Mouse (Mus musculus): ENCODE measurements around the gene Ehbp1l1. TPM values are rescaled to one million over a fixed set of nuclear protein-coding genes. Genes with fewer than 3 reads are reported as not detected.

Ehbp1l1 gene
- total RNA-seq, 2 experiments from 2014 or later: 13.9 to 17.2 TPM

DNA sequence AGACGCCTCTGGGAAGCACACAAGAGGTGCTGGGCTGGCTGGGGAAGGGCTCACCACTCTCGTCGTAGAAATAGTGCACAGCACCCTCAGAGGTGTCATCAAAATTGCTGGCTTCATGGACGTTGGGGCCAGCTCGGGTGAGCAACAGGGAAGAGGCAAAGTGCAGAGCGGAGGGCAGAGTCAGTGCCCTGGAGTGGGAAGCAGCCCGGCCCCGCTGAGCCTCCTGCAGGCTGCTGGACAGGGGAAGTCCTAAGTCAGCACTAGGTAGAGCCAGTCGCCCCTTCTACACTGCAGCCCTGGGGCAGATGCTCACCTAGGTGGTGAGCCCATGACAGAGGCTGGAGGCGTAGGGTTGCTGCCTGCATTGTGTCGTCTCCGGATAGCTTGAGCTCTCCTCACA, 41.9 kb downstream of the Ehbp1l1 start:
- no peak for DNase-seq (ENCODE audit: low spot score in 2 of 2)

DNA sequence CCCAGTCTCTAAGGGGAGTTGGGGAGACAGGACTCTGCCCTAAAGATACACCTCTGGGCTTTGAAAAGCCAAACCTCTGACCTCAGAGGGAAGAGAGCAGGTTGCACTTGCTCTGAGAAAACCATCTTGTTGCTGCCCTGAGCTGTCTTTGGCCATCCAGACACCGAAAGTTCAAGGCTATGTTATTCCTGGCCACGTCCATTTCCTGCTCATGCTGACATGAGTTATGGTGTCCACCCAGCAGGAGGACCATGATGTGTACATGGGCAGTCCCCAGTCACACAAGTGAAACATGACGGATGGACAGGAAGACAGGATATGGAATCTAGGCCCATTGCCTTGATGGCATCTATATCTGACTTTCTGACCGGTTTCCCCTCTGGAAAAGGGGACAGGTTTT, 45.7 kb downstream of the Ehbp1l1 start:
- no peak for DNase-seq (ENCODE audit: low spot score in 2 of 2)

DNA sequence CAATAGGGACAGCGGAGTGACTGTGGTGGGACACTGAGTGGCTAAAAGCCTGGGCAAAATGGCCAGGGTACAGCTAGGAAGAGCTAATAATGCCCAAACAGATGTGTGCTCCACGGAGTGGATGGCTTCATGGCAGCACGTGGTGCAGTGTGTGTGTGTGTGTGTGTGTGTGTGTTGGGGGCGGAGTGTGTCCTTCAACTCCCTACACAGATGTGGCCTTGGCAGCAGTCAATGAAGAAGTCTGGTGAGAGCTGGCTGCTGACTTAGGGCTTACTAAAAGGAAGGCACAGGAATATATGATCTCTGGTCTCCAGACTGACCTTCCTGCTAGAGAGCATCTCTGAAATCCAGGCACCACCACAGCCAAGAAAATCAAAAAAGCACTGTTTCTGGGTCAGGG, 57.7 kb downstream of the Ehbp1l1 start:
- no peak for DNase-seq (ENCODE audit: low spot score in 2 of 2)

- DNase-seq (ENCODE audit: low spot score in 2 of 2): no peak
Observed at GRCm38 (mm10) chr19:5666386-5666785, 59.7 kb downstream of the Ehbp1l1 start.

GRCm38 (mm10) chr19:5665465-5665864, 60.7 kb downstream of the Ehbp1l1 start:
- no peak for DNase-seq (ENCODE audit: low spot score in 2 of 2)

DNA sequence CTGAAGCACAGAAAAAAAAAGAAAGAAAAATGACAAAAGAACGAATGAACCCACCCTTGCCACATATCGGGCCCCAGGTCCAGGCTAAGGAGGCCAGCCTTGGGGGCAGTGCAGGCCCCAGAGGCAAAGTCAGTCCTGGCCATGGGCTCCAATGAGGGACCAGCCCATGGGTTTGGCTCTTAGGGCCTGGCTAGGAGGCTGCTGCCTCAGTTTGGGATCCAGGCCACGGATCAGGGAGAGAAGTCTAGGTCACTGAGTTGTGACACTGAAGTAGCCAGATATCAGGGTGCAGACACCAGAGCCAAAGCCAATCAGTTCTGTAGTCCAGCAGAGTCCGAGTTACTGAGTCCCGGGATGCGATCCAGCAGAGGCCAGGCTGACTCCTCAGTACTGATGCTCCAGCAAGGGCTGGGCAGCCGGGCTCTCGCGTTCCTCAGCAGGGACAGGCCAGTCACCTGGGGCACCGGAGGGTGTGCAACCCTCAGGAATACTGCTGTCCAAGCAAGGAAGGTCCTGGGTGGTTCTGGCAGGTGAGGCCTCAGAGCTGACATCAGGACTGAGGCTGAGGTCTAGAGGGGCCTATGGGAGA, 61.4 kb downstream of the Ehbp1l1 start:
- DNase-seq (ENCODE audit: low spot score in 2 of 2): no peak

GRCm38 (mm10) chr19:5662981-5663913, 62.9 kb downstream of the Ehbp1l1 start, which contains the start of gene Sipa1:
Gene Sipa1 (minus strand): TSS chr19:5663707.
- peak; percentile 58 to 65 for DNase-seq (ENCODE audit: low spot score in 2 of 2)

DNA sequence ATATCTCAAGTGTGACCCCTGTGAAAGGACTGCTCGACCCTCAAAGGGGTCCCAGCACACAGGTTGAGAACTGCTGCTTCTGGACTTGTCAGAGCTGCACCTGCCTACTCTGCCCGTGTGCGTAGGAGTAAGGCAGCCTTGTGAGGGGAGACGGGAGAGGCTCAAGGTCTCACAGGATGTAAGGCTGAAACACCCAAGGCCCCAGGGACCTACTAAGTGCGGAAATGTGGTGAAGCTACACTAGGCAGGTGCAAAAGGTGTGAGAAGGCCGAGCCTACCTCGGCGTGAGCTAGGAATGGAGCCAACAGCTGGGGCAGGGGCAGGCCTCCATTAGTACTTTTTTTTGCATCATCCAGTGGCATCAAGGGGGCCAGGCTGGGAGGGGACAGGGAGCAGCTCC, 63.8 kb downstream of the Ehbp1l1 start:
- no peak for DNase-seq (ENCODE audit: low spot score in 2 of 2)

GRCm38 (mm10) chr19:5660942-5661751, 65.0 kb downstream of the Ehbp1l1 start:
- no peak for DNase-seq (ENCODE audit: low spot score in 2 of 2)

Small RNA genes lying within 50 kb of the gene (microRNA-seq; reads per million reads assigned to microRNA genes)
- gene Mir6987: 0 to 0.59 reads per million in 2 experiments

Other genes starting within 250 kb of the Ehbp1l1 start
- 10 to 100 TPM; 28.3 to 28.4 TPM for gene Mus81, start 237.9 kb downstream of the Ehbp1l1 start, total RNA-seq (2021)
- gene Cfl1, start 235.9 kb downstream of the Ehbp1l1 start, total RNA-seq (2021): 1,000 to 10,000 TPM; 1,259 to 1,272 TPM
- gene 1700020D05Rik, start 222.5 kb downstream of the Ehbp1l1 start, total RNA-seq (2021): 1 to 10 TPM; 4.3 to 6.4 TPM
- 10 to 100 TPM; 79.9 to 85.2 TPM for gene Snx32, start 215.8 kb downstream of the Ehbp1l1 start, total RNA-seq (2021)
- gene Ovol1, start 165.7 kb downstream of the Ehbp1l1 start, total RNA-seq (2021): not detected
- gene Ap5b1, start 158.3 kb downstream of the Ehbp1l1 start, total RNA-seq (2021): 1 to 10 TPM; 6.4 to 6.5 TPM
- gene Rnaseh2c, start 124.4 kb downstream of the Ehbp1l1 start, total RNA-seq (2021): 10 to 100 TPM; 72.0 to 79.8 TPM
- 10 to 100 TPM; 78.7 to 86.3 TPM for gene Kat5, start 116.1 kb downstream of the Ehbp1l1 start, total RNA-seq (2021)
- 10 to 100 TPM; 16.2 to 21.1 TPM for gene Rela, start 88.8 kb downstream of the Ehbp1l1 start, total RNA-seq (2021)
- gene Sipa1, start 62.6 kb downstream of the Ehbp1l1 start, total RNA-seq (2021): 10 to 100 TPM; 16.5 to 17.3 TPM
- gene Map3k11, start 37.6 kb downstream of the Ehbp1l1 start, total RNA-seq (2021): 10 to 100 TPM; 17.6 to 18.1 TPM
- gene Pcnx3, start 37.4 kb downstream of the Ehbp1l1 start, total RNA-seq (2021): 10 to 100 TPM; 58.3 to 68.6 TPM
- not detected for gene Kcnk7, start 21.9 kb downstream of the Ehbp1l1 start, total RNA-seq (2021)
- 10 to 100 TPM; 28.5 to 28.6 TPM for gene Fam89b, start 3.3 kb upstream of the Ehbp1l1 start, total RNA-seq (2021)
- 10 to 100 TPM; 24.3 to 27.3 TPM for gene Ltbp3, start 14.6 kb upstream of the Ehbp1l1 start, total RNA-seq (2021)
- 10 to 100 TPM; 77.3 to 80.3 TPM for gene Scyl1, start 45.1 kb upstream of the Ehbp1l1 start, total RNA-seq (2021)
- gene Frmd8, start 149.0 kb upstream of the Ehbp1l1 start, total RNA-seq (2021): 10 to 100 TPM; 12.7 to 13.0 TPM
- gene Slc25a45, start 151.5 kb upstream of the Ehbp1l1 start, total RNA-seq (2021): 1 to 10 TPM; 2.9 to 3.2 TPM
- gene Tigd3, start 167.8 kb upstream of the Ehbp1l1 start, total RNA-seq (2021): 1 to 10 TPM; 2.5 TPM
- gene Dpf2, start 186.7 kb upstream of the Ehbp1l1 start, total RNA-seq (2021): 100 to 1,000 TPM in 1 of 2 experiments, 10 to 100 TPM in 1; 90.8 to 100 TPM
- 1 to 10 TPM; 4.3 to 4.6 TPM for gene Cdc42ep2, start 198.5 kb upstream of the Ehbp1l1 start, total RNA-seq (2021)
- 1 to 10 TPM; 5.0 to 5.9 TPM for gene Pola2, start 237.9 kb upstream of the Ehbp1l1 start, total RNA-seq (2021)

All from layer of hippocampus, adult 18-20 months (tissue).